Mouse (Mus musculus) small intestine, adult 2 months (tissue): ENCODE results near the gene Tmem165.

Experiments used
- CTCF ChIP-seq: fragments of 200-500 bp; IDR thresholded peaks from 2 replicates; pipeline ENCODE4 v1.5.1; 2012; ENCODE audit warnings: low read depth, mild to moderate bottlenecking, control low read depth, inconsistent platforms, low read length, moderate library complexity, mixed read lengths; ENCODE audit not compliant: insufficient replicate concordance, insufficient read length; ENCODE audit errors: extremely low read depth
- POLR2A ChIP-seq: fragments of 200-500 bp; IDR thresholded peaks from 2 replicates; pipeline ENCODE4 v1.6.1; 2012; ENCODE audit warnings: low read depth, mild to moderate bottlenecking, control low read depth, inconsistent platforms, low read length, moderate library complexity

DNA sequence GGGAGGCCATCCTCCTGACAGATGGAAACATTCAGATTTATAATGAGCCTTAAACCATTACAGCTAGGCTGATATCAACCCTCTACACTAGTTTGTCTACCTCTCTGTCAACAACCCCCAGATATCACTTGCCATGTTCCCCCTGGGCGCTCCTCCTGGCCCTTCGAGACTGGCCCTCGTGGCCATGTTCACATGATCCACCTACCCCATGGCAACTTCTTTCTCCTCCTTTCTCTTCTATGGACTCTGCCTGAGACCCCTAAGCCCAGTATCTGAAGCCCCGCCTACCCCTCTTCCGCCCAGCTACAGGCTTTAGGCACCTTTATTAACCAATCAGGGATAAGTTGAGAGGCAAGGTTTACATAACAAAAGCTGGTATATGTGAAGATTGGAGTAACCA, 3.9 kb upstream of the Tmem165 start:
- TF ChIP-seq POLR2A: no peak
- no peak for TF ChIP-seq CTCF
